Mouse (Mus musculus): ENCODE measurements at regions not wholly inside any gene's neighbourhood (a gene's known extent, or its start where the extent isn't known, plus 50 kb on each side); places are given as distances from the start of the nearest gene placed in this dataset.

DNA sequence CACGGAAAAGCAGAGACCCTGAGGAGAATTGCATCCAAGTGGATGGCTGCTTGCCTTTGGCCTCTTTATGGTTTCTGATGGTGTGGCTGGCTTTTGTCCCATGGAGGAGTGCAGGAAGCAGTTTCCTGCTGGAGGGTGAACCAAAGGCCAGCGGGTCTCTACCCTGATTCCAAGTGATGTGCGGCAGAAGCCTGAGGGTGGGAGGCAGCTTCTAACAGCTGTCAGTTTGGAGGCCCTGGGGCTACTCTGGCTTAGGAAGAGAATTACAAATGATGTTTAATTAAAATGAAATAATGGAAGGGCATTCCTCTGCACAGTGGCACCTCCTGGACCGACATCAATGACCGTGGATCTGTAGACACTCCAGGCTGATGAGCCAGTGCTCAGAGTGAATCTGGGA, 545.0 kb downstream of the Slc4a3 start:
- no peak for DNase-seq (ENCODE audit: low spot score)

DNA sequence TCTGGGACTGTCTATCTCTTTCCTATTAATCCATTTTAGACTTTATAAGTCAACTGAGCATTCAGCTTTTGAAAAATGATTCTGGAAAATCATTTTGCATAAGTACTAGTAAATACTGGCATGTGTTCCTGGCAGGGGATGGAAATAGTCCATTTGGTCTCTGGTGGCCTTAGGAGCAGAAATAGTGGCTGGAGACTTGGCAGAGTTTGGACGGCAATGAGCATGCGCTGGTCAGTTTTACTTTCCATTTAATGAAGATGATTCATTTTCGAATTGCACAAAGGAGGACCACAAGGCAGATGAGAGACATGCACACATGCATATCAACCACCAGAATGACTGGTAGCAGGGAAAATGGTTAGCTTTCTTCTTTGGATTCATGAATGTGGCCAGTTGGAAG, 567.2 kb downstream of the Slc4a3 start:
- no peak for DNase-seq (ENCODE audit: low spot score)

DNA sequence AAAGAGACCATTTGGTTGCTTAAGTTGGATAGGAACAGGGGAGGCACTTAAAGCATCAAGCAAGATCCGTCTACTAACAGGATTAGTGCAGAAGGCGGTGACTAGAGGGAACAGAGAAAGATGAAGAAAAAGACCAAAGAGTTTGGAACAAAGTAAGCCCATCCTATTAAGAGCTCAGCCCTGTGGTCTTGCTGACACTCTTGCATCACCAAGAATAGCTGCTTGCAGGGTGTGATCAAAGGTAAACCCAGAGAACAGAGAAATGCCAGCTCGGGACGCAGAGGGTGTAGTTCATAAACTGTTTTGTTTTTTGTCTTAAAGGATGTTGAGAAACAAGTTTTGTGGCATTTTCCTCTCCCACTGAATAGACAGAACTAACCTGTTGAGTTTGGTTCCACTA, 574.8 kb downstream of the Slc4a3 start:
- DNase-seq (ENCODE audit: low spot score): no peak

DNA sequence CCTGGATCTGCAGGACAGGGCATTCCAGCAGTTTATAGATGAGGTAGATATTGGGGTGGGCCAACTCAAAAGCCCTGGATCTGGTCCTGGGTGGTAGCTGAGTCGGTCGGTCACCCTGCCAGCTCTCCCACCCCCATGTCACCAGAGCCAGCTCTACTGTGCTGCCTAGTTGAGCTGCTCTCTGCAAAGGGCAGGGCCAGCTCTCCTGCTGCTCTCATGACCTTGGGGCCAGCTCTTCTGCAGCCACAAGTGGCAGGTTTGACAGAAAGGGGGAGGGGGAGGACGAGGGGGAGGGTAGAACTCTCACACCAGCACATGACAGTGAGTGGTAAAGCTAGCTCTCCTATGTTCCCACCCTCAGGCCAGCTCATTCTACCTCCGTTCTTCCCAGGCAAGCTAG, 584.3 kb downstream of the Slc4a3 start:
- DNase-seq (ENCODE audit: low spot score): no peak

DNA sequence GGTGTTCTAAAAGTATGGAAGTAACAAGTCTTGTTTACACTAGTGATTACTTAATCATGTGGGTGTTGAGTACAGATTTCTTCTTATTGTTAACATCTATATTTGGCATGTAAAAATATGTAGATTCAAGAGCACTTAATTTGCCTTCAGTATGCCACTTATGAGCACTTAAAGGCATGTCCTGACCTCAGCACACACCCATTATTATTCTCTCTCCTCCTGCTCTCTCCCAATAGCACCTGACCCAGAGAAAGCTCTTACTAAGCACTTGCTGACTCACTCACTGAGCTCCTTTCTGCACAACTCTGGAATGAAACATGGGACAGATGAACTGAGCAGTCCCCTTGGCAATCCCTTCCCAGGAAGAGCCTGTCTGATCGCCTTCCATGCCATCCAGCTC, 590.7 kb downstream of the Slc4a3 start:
- no peak for DNase-seq (ENCODE audit: low spot score)

DNA sequence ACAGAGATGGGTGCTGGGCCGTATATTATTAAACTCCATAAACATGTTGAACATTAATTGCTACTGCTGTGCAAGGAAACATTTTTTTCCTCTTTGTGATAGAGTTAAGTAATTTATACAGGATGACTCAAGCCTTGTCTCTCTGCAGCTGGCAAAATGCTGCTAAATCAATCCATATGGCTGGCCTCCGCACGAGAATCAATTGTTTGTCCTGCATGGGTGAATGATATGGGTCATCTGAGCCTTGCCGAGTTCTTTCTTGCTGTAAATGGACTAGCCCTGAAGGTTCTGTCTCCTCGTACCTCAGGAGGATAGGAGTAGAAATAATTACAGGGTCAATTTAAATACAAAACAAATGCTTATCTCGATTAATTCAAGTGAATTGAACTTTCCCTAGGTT, 591.6 kb downstream of the Slc4a3 start:
- DNase-seq (ENCODE audit: low spot score): no peak

DNA sequence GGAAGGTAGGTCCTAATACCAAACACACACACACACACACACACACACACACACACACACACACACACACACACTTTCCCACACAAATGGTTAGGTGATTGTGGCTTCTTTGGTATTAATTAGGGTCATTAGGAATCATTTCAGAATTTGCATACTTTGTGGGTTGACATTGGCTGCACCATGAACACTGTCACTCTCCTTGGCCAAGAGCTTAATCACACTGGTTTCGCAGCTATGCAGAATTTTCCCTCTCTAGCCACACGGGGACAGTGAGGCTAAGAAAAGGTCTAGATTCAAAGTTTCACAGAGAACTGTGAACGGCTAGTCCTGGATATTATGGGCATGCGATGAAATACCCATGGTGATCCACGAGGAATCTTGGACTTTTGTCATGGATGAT, 597.5 kb downstream of the Slc4a3 start:
- no peak for DNase-seq (ENCODE audit: low spot score)

DNA sequence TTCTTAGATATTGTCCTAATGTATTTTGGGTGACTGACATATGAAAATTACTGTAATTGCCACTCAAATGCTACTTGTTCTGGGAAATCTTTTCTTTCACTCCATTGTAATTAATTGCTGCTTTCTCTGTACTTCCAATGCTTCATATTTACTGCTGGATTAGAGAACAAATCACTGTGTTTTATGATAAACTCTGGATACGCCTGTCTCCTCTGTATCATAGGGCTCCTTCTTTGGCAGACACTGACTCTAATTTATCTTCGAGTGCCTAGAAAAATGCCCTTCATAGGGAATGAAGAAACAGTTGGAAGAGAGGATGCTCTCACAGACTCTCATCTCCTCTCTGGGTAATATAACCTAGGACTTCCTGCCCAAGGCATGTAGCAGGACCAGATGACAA, 602.9 kb downstream of the Slc4a3 start:
- no peak for DNase-seq (ENCODE audit: low spot score)

DNA sequence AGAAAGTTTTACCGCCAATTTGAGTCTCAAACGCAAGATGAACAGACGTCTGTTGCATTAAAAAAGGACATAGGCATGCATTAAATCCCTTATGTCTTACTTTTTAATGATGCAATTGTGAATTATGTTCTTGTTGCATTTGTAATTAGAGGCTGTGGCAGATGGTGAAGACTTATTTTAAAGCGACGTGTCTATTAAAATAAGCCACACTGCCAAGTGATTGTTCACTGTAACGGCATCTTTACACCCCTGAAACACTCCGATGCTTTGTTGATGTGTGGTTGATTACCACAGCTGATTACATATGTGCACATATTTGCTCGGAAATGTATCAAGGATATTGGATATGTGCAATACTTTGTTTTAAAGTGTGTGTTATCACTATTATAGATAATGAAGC, 610.2 kb downstream of the Slc4a3 start:
- no peak for DNase-seq (ENCODE audit: low spot score)

DNA sequence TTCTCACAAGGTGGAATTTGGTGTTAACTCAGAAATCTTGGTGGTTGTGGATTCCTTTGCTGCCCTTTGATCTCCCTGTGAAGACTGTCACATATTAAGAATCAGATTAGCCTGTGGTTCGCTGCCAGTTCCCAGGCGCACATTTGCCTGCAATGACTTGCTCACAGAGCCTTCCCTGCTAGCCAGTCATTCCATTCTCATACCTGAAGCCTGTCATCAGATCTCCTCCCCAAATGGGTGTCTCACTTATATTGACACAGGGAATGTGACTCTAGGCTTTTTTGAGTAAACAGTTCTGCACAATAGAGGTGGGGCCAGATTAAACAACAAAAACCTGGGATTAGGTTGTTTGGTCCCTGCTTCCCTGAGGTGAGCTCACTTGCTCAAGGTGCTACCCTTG, 621.4 kb downstream of the Slc4a3 start:
- no peak for DNase-seq (ENCODE audit: low spot score)

DNA sequence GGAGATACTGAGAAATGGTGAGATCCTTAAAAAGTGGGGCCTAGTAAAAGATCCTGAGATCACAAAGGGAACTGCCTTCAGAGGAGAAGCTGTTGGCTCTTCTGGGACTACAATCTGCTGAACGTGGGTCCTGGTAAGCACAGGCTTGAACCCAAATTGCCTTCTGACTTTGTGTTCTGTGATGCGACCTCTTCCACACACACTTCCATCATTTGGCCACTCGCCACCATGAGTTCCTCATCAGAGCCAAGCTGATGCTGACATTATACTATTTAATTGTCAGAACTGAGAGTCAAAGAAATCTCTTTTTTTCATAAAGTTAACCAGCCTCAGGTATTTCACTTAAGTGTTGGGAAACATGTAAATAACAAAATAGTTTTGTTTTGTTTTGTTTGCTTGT, 635.1 kb downstream of the Slc4a3 start:
- DNase-seq (ENCODE audit: low spot score): no peak

DNA sequence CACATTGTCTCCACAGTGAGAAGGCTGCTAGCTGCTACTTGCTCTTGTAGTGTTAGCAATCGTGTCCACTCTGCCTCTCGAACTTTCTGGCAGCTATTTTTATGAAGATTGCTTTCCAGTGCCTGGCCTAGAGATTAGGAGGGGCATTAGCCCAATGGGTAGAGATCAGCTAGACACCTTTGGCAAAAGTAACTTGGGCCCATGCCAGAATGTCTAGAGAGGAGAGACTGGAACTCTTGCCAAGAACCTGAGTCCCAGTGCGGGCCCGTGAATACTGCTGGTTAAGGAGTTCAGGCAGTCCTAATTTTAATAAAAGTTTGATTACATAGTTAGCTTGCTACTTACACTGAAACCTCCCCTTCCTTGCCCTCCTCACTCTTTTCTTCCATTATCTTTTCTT, 648.8 kb downstream of the Slc4a3 start:
- DNase-seq (ENCODE audit: low spot score): no peak

DNA sequence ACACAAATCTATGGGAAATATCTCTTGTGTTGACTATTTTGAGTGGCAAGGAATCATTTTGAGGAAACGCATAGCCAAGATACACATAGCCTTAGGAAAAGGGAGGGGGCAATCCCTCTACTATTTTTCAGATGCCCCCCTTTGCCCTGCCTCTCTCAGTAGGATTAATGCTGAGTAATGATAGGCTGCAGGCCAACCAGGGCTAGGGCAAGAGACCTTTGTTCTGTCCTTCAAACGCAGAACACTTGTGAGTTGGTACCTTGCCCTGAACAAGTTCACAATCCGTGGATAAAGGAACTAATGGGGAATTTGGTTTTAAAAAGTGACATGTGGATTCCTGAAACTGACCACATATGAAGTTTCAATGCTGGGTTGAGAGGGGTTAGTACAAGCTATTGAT, 651.6 kb downstream of the Slc4a3 start:
- DNase-seq (ENCODE audit: low spot score): no peak

DNA sequence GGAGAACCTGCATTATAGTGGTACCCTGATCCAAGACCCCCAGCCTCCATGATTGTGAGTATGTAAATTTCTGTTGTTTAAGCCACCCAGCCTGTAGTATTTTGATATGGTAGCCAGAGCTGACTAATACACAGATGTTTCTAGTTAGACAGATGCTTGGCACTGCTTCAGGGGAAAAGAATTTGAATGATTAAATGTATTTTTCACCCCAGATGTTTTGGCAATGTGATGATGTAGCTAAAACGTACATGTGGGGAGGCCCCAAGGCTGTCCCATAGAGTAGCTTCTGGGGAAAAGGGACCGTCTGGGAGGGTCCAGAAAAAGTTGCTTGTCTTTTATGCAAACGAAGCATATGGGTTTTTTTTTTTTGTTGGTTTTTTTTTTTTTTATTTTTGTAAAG, 654.8 kb downstream of the Slc4a3 start:
- DNase-seq (ENCODE audit: low spot score): no peak

DNA sequence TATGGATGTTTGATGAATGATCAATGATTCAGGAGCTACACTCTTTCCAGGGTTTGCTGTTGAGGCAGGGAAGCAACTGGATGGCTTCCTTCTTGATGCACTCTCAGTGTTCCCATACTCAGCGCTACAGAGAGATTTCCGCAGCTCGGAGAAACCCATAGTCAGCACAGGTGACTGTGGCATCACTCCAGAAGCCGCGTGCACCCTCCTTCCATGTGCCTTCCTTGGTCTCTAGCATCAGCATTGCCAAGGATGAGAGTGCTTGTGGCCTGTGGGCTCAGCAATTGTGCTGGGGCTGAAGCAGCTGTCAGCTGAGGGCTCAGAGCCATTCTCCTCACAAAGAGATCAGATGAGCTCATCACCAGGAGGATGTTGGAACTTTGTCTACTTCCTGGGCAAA, 666.4 kb downstream of the Slc4a3 start:
- DNase-seq (ENCODE audit: low spot score): no peak

DNA sequence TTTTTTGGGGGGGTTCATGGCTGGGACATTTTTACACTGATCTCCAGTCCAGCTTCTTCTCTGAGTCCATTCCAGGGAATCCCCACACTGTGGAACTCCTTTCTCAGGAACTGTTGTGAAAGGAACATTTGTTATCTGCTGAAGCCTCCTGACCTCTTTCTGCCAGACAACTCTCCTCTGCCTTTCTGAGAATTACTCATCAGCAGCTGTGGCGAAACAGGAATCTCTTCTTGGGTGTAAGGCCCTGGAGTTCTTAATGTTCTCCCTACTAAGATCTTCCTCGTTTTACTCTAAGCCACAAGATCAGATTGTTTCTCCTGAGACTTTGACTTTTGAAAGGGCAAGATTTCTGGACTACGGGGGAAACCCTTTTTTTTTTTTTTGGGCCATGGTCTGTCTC, 698.7 kb downstream of the Slc4a3 start:
- DNase-seq (ENCODE audit: low spot score): no peak

DNA sequence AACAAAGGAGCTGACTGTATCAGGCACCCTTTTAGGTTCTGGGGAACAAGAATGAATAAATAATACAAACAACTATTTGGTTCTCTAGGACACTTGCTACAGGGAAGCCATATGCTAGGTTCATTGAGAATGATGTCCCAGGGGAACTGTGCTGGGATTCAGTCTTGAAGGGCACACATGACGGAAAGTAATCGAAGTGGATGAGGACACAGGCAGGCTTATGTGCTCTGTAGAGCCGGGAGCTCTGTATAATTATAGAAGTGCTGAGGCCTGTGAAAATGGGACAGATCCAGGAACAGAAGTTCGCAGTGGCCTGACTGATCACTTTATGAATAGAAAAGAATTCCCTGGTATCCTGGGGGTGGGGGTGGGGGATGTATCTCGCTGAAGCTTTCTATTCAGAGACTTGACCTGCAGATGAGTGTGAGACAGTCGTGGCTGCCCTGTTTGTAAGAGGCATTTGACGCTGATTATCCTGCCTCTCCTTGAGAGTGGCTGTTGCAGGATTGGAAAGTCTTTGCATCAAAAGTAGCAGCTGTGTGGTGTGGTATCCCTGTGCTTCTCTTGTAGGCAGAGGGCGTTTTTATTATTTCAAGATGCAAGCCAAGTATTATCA, 700.2 kb downstream of the Slc4a3 start:
- DNase-seq (ENCODE audit: low spot score): no peak

DNA sequence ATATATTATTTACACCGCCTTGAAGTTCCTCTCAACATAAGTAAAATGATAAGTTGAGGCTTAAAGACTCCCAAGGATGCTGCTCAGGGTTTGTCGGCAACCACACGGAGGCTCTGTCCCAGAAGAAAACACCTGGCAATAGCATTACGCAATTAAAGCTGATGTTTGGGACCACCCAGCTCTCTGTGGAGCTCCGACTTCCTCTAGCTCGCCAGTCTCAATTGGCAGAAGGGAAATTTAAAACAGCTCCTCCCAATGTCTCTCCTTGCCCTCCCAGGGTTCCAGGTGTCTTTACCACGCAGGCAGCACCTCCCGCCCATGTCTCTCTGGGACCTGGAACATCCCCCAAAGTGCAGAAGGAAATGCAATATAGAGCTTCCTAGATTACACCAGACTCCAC, 701.1 kb downstream of the Slc4a3 start:
- no peak for DNase-seq (ENCODE audit: low spot score)

DNA sequence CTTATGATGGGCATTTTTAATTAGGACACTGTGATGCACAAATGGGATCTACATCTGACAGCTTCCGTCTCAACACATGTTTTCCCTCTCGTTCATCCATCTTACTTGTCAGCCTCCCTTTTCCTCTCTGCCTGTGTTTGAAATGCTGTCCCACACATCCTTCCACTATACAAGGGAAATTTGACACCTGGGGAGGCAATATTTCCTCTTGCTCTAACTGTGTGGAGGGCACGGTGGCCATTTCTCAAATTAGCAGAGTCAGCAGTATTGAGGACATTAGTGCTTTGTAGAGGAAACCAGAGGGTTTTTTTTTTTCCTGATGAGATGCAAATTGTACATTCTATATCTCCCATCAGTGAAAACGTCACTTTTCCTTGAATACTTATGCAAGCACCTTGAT, 712.2 kb downstream of the Slc4a3 start:
- no peak for DNase-seq (ENCODE audit: low spot score)

DNA sequence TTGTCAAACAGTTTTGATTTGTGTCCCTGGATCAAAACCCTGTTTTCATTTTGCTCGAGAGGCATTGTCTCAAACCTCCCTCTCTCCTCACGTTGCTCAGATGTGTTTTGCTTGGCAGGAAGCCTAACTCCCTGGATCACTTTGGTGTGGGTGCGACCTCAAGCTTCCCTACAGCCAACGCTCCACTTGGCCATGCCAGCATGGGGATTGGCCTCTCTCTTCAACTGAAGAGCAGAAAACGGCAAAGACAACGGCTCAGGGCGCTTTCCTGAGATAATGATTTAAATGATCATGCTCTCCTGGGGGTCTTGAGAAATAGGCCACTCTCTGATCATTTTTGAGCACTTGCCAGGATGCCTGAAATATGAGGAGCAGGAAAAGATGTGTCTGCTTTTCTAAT, 730.1 kb downstream of the Slc4a3 start:
- no peak for DNase-seq (ENCODE audit: low spot score)

DNA sequence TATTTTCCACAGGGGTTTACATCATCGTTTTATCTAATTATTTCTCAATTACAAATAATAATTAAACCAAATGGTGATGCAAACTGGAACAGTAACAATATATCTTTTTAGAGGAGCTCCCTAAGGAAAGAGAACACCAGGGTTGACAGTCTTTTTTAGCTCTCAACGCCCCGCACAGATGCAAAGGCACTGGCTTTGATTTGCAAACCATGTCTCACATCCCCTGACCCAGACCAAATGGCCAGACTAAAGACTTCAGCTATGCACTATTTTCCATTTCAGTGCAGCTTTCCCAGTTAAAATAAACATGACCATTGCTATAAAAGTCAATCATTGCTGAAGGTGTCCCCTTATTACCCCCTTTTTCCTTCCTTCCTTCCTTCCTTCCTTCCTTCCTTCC, 730.6 kb downstream of the Slc4a3 start:
- DNase-seq (ENCODE audit: low spot score): no peak

DNA sequence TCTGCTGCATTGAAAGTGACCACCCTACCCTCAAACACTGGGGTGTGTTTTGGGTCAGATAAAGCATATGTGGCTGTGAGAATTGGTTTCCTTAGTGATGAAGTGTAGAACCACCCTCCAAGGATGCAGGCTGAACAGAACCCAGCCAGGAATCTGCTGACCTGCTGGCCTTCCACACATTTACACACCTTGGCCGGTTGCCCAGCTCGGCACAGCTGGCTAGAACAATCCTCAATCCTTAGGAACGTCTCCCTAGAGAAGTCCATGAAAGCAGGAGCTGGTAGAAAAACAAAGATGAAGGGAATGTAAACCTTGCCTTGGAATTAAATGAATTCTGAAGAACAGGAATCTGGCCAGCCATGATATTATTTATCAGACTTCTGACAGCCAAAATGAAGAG, 737.3 kb downstream of the Slc4a3 start:
- peak; percentile 58 for DNase-seq (ENCODE audit: low spot score)

DNA sequence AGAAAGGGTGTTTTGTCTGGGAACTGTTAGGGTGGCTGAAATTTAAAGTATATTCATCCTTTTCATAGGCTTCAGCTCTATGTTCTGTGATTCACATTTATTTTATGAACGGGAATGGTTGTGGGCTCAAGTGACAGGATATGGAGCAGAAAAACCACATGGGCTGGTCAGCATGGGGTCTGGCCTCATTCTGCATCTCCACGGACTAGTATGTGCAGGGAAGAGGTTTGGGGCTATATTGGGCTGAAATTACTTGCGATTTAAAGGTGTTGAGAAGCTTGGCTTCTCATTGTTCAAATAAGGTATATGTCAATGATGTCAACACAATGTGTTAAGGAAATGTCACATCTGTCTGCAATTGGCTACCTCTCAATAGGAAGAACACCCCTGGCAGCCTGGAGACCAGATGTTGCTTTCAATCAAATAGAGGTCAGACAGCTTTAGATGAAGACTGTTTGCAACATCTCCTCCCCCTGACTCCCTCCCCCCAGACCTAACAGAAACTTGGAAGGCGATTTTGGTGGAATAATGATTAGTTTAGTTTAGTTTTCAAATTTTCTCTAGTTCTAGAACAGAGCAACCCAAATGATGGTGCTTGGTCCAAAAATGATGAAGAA, 777.0 kb downstream of the Slc4a3 start:
- DNase-seq (ENCODE audit: low spot score): no peak

DNA sequence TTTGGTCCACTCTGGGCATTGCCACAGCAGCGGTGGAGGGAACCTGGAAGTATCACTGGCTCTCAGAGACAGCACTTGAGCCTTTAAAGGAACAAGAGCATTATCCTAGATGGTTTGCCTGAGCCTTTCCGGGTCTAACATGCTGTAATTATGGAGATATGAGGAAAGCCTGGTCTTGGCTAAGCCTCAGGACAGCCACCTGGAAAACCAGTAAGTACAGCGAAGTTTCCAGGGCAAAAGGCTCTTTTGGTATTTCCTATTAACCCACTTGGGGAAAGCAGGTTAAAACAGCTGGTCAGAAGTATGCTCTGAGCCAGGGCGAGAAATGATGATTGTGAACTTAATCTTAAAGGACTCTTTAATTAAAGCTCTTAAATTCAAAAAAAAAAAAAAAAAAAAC, 777.5 kb downstream of the Slc4a3 start:
- no peak for DNase-seq (ENCODE audit: low spot score)

DNA sequence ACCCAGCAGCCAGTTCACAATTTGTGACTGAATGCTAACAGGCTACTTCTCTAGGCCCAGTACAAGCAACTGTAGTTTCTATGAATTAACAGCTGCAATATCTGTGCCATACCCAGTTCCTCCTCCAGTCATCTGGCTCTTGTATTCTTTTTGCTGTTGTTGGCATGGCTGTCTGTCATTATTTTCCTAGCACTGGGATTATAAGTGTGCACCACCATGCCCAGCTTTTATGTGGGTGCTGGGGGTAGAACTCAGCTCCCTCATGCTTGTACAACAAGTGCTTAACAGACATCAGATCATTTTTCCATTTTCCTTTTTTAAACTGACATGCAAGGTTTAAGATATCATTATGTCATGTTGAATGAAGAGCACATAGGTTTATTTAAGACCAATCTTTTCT, 789.9 kb downstream of the Slc4a3 start:
- DNase-seq (ENCODE audit: low spot score): no peak
